Mouse (Mus musculus): ENCODE results near the gene Stag3.

The Stag3 gene

GRCm38 (mm10) chr5:138262582-138263240, 17.3 kb upstream of the Stag3 start:
- TF ChIP-seq GATA4 (IDR thresholded peaks at IDR 0.05; ENCODE audit: insufficient replicate concordance, low read length) = no peak

- TF ChIP-seq GATA4 (IDR thresholded peaks at IDR 0.05; ENCODE audit: insufficient replicate concordance, low read length) = no peak
Measured at GRCm38 (mm10) chr5:138263260-138264206, 16.5 kb upstream of the Stag3 start, which contains the start of gene BC037034. BC037034 (minus strand) TSS chr5:138264033.

GRCm38 (mm10) chr5:138264207-138264578, 15.8 kb upstream of the Stag3 start:
- no peak for TF ChIP-seq GATA4 (IDR thresholded peaks at IDR 0.05; ENCODE audit: insufficient replicate concordance, low read length)

GRCm38 (mm10) chr5:138265712-138266111, 14.3 kb upstream of the Stag3 start:
- TF ChIP-seq GATA4 (IDR thresholded peaks at IDR 0.05; ENCODE audit: insufficient replicate concordance, low read length) = no peak

- no peak for TF ChIP-seq GATA4 (IDR thresholded peaks at IDR 0.05; ENCODE audit: insufficient replicate concordance, low read length)
Measured at GRCm38 (mm10) chr5:138267114-138267513, 12.9 kb upstream of the Stag3 start.

DNA sequence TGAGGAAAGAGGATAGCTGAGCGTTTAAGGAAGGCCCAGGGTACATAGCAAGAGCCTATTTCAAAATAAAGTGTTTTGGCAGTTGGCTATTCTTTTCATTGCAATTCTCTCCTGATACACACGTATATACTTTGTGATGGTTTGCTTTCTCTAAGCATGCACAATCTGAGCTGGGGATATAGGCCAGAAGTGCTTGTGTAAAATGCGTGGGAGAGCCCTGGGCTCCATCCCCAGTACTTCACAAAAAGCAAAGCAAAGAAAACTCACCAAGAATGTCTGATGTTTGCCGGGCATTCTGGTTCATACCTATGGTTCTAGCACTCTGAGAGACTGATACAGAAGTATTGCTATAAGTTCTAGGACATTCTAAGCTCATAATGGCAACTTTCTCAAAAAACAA, 11.1 kb upstream of the Stag3 start:
- TF ChIP-seq GATA4 (IDR thresholded peaks at IDR 0.05; ENCODE audit: insufficient replicate concordance, low read length) = no peak

- TF ChIP-seq GATA4 (IDR thresholded peaks at IDR 0.05; ENCODE audit: insufficient replicate concordance, low read length) = no peak
Measured at GRCm38 (mm10) chr5:138271232-138271631, 8.8 kb upstream of the Stag3 start.

DNA sequence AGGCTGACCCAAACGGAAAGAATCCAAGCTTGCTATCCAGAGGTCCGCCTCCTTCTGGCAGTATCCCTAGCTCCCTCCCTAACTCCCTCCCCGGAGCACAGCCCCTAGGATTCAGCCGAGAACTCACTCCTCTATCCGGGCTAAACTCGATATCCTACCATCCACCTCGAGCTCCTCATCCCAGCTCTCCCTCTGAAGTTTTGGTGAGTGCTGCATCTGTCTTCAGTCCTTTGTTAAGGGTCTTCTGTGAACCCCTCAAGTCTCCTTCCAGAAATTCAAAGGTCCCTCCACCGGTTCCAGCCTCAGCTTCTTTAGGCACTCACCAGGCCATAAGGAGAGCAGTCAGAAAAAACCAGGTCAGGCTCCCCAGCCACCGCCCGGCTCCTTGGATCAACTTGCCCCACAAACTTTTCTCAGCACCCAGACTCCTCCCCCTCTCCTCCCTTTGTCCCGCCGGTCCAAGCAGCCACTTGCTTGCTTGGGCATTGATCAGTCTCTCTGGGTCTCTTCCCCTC, 7.6 kb upstream of the Stag3 start, which contains the start of gene Gal3st4:
TSS of gene Gal3st4 (minus strand) at position 432 of the 515 bp plus-strand sequence.
- no peak for TF ChIP-seq GATA4 (IDR thresholded peaks at IDR 0.05; ENCODE audit: insufficient replicate concordance, low read length)

- TF ChIP-seq GATA4 (IDR thresholded peaks at IDR 0.05; ENCODE audit: insufficient replicate concordance, low read length) = no peak
Measured at GRCm38 (mm10) chr5:138274186-138274585, 5.9 kb upstream of the Stag3 start.

DNA sequence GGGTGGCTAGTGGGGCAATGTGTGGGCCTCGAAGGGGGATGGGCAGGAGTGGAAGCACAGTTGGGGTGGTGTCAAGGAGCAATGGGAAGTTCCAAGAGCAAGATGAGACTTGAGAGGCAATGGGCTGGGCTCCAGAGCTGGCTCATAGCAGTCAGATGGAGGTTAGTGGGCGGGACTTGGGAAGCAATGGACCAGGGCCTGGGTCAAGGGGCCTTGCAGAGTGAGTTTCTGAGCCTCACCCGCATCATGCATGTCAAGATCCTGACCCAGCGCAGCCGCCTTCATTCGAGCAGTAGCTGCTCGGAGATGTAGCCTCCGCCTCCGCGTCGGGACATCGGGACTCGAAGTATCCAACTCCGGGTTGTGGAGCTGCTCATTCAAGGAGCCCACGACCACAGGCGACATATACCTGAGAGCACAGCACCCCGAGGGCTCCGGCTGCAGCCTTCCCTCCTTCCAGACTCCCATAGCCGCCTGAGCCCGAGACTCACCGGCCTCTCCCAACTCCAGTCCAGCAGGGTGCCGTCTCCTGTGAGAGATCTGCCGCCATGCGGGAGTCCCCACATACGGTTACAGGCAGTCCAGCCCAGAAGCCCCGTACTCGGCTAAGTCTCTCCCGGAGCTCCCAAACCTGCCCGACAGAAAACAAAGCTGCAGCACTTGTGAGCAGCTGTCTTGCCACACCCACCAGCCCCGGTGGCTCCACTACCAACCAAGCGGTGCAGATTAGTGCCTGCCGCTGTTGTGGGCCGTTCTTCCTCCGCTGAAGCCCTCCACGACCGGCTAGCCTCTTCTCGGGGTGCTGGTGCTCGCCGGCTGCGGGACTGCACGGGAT, 4.6 kb upstream of the Stag3 start:
- no peak for TF ChIP-seq GATA4 (IDR thresholded peaks at IDR 0.05; ENCODE audit: insufficient replicate concordance, low read length)

DNA sequence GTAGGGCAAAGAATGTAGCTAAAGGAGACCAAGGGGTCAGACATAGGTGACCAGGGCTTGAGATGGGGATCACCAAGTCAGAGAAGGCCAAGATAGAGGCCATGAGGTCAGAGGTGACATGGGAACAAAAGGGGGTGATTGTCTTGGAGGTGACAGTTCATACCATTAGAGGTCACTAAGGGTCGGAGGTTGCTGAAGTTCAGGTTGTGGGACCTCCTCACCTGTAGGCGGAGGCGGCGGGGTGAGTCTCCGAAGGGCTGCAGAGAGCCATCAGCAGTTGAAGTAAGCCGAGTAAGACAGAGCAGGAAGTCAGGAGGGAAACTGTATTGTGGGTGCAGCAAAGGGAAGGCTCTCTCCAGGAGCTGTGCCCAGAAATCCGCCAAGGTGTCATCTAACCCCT, 2.0 kb upstream of the Stag3 start:
- no peak for TF ChIP-seq GATA4 (IDR thresholded peaks at IDR 0.05; ENCODE audit: insufficient replicate concordance, low read length)

GRCm38 (mm10) chr5:138280425-138280768, 357 bp downstream of the Stag3 start:
- TF ChIP-seq GATA4 (IDR thresholded peaks at IDR 0.05; ENCODE audit: insufficient replicate concordance, low read length) = no peak

DNA sequence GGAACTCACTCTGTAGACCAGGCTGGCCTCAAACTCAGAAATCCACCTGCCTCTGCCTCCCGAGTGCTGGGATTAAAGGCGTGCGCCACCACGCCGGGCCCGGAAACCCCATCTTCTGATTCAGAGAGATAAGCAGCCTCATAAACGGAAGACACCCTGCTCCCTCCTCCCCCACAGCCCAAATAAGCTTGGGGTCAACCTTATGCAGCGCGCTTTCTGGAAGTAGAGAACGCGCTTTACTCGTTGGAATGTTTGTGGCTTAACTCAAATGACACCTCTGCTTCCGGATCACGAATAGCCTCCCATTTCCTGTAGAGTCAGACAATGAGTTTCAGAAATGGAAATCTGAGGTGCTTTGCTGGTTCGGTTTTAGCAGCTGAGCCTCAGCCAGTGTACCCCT, 789 bp downstream of the Stag3 start:
- no peak for TF ChIP-seq GATA4 (IDR thresholded peaks at IDR 0.05; ENCODE audit: insufficient replicate concordance, low read length)

DNA sequence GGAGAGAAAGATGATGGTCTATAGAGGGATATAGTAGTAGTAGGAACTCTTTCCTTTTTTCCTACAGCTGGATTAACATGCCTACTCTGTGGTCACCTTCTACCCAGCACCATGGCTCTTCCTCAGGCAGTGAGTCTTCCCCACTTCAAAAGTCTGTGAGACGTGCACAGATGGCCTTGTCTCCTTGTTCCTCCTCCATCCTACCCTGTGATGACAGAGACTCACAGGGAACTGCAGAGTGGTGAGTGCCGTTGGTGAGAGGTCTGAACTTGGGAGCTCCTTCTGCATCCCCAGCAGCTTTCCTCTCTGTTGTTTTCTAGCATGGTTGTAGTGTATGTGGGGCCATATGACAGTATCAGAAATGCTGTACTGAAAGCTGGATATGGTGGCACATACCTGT, 1.8 kb downstream of the Stag3 start:
- no peak for TF ChIP-seq GATA4 (IDR thresholded peaks at IDR 0.05; ENCODE audit: insufficient replicate concordance, low read length)

- no peak for TF ChIP-seq GATA4 (IDR thresholded peaks at IDR 0.05; ENCODE audit: insufficient replicate concordance, low read length)
Measured at GRCm38 (mm10) chr5:138283540-138283939, 3.5 kb downstream of the Stag3 start.

Measured in liver, adult (tissue).